Mouse (Mus musculus): Measurements from ENCODE around the gene Mrps7. TPM values are rescaled to one million over a fixed set of nuclear protein-coding genes. Genes with fewer than 3 reads are reported as not detected.

Mrps7 gene
- total and polyA plus RNA-seq, 3 experiments = 34.3 to 61.1 (median 52.8) TPM

DNA sequence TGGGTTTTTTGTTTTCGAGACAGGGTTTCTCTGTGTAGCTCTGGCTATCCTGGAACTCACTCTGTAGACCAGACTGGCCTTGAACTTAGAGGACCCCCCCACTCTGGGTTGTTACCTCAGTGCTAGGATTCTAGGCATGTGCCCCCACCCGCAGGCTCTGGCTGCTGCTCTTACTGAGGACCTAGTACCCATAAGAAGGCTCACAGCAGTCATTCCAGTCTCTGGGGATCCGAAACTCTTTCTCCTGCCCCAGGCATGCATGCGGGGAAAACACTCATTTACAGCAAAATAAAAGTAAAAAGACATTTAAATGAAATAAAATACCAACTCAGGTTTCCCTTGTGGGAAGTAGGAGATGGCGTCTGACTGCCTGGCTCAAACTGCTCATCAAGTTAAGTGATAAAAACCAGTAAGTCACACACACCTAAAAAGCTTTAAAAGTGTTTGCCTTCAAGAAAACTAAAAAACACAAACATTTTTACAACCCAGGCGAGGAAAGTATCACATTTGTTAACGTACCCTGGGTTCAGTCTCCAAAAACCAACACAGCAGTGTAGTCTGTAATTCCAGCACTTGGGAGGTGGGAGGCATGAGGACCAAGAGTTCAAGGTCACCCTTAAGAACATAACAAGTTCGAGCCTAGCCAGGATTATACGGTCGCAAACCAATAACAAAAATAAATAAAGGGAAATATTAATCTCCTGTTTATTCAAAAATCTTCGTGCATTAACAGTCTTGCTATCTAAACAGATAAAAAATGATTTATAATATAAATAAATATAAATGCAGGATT, 23.3 kb downstream of the Mrps7 start:
- Histone ChIP-seq H3K27me3 (ENCODE audit: insufficient read depth, low read length) (no peaks in the 10 kb centered on the region), H3K36me3 (replicated peaks) (peaks cover 43% of the 10 kb centered on the region), H3K4me1 (ENCODE audit: insufficient read depth, low read depth, low read length) (peaks cover 61% of the 10 kb centered on the region), H3K9me3 (replicated peaks) (no peaks in the 10 kb centered on the region), H3K4me3 (ENCODE audit: low read depth, low read length) (peak overlapping the region; percentile 92)
- no peak for ATAC-seq (ENCODE audit: extremely low read depth, insufficient number of reproducible peaks, low FRiP score, poor library complexity, severe bottlenecking)
- no peak for DNase-seq (ENCODE audit: low spot score)
- no peak for TF ChIP-seq CTCF (IDR thresholded peaks at IDR 0.05; ENCODE audit: low read depth, low read length)
- TF ChIP-seq TAL1 (conservative IDR thresholded peaks at IDR 0.05; ENCODE audit: low read depth, low read length) = no peak
- no peak for TF ChIP-seq POLR2AphosphoS5 (IDR thresholded peaks at IDR 0.05; ENCODE audit: insufficient replicate concordance, low read depth, low read length)
- no peak for TF ChIP-seq GATA1 (IDR thresholded peaks at IDR 0.05; ENCODE audit: borderline replicate concordance, low read length)
- TF ChIP-seq GATA2 (IDR thresholded peaks at IDR 0.05; ENCODE audit: borderline replicate concordance, low read depth, low read length) = no peak

DNA sequence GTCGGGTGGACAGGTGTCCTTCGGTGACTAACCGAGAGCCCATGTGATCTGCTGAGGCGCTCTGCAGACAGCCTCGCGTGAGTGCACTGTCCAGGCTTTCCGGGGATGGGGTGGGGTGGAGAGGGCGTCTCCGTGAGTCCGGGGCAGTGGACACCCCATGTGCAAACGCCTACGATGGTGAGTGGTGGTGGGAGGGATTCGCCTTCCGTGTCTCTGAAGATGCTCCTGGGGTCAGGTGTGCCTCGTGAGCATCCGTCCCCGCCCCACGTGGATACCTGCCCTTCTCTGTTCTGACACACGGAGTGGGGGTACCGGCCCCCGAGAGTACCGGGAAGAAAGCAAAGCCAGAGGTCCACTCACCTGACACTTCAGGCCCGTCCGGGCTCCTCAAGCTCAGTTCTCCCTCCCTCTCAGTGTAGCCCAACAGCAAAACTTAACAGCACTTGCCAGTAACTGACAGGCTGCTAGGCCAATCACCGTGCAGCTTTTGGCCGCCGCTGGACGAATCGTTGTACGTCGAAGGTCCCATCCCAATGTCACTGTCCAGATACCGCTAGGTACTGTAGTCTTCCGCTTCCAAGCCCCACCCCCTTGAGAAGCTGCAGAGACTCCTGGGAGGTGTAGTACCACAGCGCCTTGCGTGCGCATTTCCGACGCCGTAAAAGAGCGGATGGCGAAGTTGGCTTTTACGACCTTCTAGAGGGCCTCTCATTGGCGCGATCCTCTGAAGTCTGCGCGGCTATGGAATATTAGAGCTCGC, 24.2 kb downstream of the Mrps7 start, which contains the start of gene Slc25a19:
Gene Slc25a19, minus strand, starts transcription at position 591 of the 760 bp plus-strand sequence.
- Histone ChIP-seq H3K36me3 (replicated peaks) (peaks cover 34% of the 10 kb centered on the region), H3K27me3 (ENCODE audit: insufficient read depth, low read length) (no peaks in the 10 kb centered on the region), H3K9me3 (replicated peaks) (no peaks in the 10 kb centered on the region), H3K4me3 (ENCODE audit: low read depth, low read length) (peak within 1 kb of the TSS; percentile 92), H3K4me1 (ENCODE audit: insufficient read depth, low read depth, low read length) (peaks cover 66% of the 10 kb centered on the region)
- ATAC-seq (ENCODE audit: extremely low read depth, insufficient number of reproducible peaks, low FRiP score, poor library complexity, severe bottlenecking) = peak; percentile 95
- DNase-seq (ENCODE audit: low spot score) = peak; percentile 96
- TF ChIP-seq CTCF (IDR thresholded peaks at IDR 0.05; ENCODE audit: low read depth, low read length) (no peak), GATA2 (IDR thresholded peaks at IDR 0.05; ENCODE audit: borderline replicate concordance, low read depth, low read length) (no peak), POLR2AphosphoS5 (IDR thresholded peaks at IDR 0.05; ENCODE audit: insufficient replicate concordance, low read depth, low read length) (no peak), GATA1 (IDR thresholded peaks at IDR 0.05; ENCODE audit: borderline replicate concordance, low read length) (no peak), TAL1 (conservative IDR thresholded peaks at IDR 0.05; ENCODE audit: low read depth, low read length) (no peak)

DNA sequence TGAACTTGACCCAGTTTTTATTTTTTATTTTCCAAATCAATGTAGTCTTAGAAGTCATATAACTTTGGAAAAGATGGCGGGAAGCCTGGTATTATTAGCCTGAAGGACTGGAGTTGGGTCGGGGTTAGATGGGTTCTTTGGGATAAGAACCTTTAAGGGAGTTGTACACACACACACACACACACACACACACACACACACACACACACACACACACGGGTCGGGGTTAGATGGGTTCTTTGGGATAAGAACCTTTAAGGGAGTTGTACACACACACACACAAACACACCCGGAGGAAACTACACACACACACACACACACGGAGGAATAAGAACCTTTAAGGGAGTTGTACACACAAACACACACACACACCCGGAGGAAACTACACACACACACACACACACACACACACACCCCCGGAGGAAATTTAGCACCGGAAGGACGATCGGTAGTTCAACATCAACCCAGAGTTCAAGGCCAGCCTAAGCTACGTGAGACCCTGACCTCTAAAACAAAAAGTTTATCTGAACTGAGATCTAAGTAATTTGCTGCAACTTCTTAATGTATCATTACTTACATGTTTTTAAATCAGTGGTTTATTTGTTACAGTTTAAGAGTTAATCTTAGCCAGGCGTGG, 24.9 kb downstream of the Mrps7 start:
- peaks cover 68% of the 10 kb centered on the region for H3K4me1 ChIP-seq (ENCODE audit: insufficient read depth, low read depth, low read length)
- H3K9me3 ChIP-seq (replicated peaks) = no peaks in the 10 kb centered on the region
- TF ChIP-seq GATA1 (IDR thresholded peaks at IDR 0.05; ENCODE audit: borderline replicate concordance, low read length) = no peak
- no peak for TF ChIP-seq POLR2AphosphoS5 (IDR thresholded peaks at IDR 0.05; ENCODE audit: insufficient replicate concordance, low read depth, low read length)
- TF ChIP-seq GATA2 (IDR thresholded peaks at IDR 0.05; ENCODE audit: borderline replicate concordance, low read depth, low read length) = no peak
- no peak for TF ChIP-seq TAL1 (conservative IDR thresholded peaks at IDR 0.05; ENCODE audit: low read depth, low read length)
- TF ChIP-seq CTCF (IDR thresholded peaks at IDR 0.05; ENCODE audit: low read depth, low read length) = no peak
- H3K4me3 ChIP-seq (ENCODE audit: low read depth, low read length) = peak overlapping the region; percentile 92; the same call in 1 of the 2 replicates
- H3K36me3 ChIP-seq (replicated peaks) = peaks cover 27% of the 10 kb centered on the region
- DNase-seq (ENCODE audit: low spot score) (no peak), ATAC-seq (ENCODE audit: extremely low read depth, insufficient number of reproducible peaks, low FRiP score, poor library complexity, severe bottlenecking) (no peak)
- no peaks in the 10 kb centered on the region for H3K27me3 ChIP-seq (ENCODE audit: insufficient read depth, low read length)

DNA sequence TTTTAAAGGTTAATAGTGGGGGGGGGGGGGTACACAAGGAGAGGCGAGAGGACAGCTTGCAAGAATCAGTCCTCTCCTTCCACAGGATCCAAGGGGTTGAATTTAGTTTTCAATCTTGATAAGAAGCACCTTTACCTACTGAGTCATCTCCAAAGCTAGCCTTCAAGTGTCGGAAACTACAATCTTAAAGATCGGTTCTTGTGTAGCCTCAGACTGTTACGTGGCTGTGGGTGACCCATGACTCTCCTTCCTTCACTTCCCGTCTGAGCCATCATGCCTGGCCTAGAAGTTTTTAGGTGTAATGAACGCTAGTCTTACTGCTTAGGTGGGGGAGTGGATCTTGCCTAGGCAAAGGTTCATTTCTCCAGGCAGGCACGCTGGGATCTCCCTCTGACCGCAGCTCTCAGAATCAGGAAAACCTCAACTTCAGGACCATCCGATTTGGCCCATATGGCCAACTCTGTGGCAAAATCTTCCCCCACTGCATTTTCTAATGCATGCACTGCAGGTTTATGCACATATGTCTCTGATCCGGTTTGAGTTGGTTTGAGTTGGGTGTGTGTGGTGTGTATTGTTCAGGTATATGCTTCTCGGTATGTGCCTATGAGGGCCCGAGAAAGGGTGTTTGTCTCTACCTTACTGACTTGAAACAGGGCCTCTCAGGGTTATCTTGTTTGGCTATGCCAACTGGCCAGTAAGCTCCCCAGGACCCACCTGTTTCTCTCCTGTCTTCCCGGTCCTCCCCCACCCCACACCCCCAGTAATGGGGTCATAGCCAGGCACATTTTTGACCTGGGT, 26.2 kb downstream of the Mrps7 start:
- Histone ChIP-seq H3K4me1 (ENCODE audit: insufficient read depth, low read depth, low read length) (peaks cover 73% of the 10 kb centered on the region), H3K4me3 (ENCODE audit: low read depth, low read length) (no peak overlapping the region), H3K27me3 (ENCODE audit: insufficient read depth, low read length) (no peaks in the 10 kb centered on the region), H3K9me3 (replicated peaks) (no peaks in the 10 kb centered on the region), H3K36me3 (replicated peaks) (peaks cover 14% of the 10 kb centered on the region)
- ATAC-seq (ENCODE audit: extremely low read depth, insufficient number of reproducible peaks, low FRiP score, poor library complexity, severe bottlenecking) (no peak), DNase-seq (ENCODE audit: low spot score) (no peak)
- no peak for TF ChIP-seq POLR2AphosphoS5 (IDR thresholded peaks at IDR 0.05; ENCODE audit: insufficient replicate concordance, low read depth, low read length)
- TF ChIP-seq GATA2 (IDR thresholded peaks at IDR 0.05; ENCODE audit: borderline replicate concordance, low read depth, low read length) = no peak
- no peak for TF ChIP-seq GATA1 (IDR thresholded peaks at IDR 0.05; ENCODE audit: borderline replicate concordance, low read length)
- no peak for TF ChIP-seq TAL1 (conservative IDR thresholded peaks at IDR 0.05; ENCODE audit: low read depth, low read length)
- no peak for TF ChIP-seq CTCF (IDR thresholded peaks at IDR 0.05; ENCODE audit: low read depth, low read length)

DNA sequence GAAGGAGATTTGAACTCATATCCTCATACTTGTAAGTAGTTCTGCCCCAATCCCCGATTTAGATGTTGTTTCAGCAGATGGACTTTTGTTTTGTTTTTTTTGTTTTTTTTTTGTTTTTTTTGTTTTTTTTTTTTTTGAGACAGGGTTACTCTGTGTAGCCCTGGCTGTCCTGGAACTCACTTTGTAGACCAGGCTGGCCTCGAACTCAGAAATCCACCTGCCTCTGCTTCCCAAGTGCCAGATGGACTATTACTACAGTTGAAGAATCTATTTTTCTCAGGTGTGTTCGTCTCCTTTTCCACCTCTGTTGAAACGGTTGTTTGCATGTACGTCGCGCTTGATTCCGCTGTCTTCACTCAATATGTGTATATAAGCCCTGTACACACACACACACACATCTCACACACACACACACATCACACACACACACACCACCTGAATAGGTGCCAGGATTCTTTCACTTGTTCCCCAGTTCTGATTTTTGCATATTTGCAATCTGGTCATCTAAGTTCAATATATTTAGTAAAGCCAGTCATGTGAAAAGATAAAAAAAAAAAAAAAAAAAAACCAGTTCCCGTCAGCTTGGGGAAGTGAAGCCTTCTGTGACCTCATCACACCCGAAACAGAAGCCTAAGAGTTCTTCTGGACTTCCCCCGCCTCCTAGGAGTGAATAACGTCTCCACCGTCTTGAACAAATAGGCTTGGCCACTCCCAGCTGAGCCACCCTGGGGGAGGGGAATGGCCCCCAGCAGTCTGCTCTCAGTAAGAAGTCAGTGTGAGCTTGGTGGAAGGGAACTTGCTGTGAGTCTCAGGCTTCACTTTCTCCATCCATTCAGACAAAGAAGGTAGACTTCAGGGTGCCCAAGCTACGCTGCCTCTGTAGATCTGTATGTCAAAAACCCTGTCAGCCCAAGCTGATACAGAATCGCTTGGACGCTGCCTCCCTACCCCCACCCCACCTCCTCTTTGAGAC, 27.1 kb downstream of the Mrps7 start:
- Histone ChIP-seq H3K27me3 (ENCODE audit: insufficient read depth, low read length) (no peaks in the 10 kb centered on the region), H3K9me3 (replicated peaks) (no peaks in the 10 kb centered on the region), H3K36me3 (replicated peaks) (peaks cover 5% of the 10 kb centered on the region), H3K4me3 (ENCODE audit: low read depth, low read length) (peak overlapping the region; percentile 63; the same call in 1 of the 2 replicates), H3K4me1 (ENCODE audit: insufficient read depth, low read depth, low read length) (peaks cover 72% of the 10 kb centered on the region)
- ATAC-seq (ENCODE audit: extremely low read depth, insufficient number of reproducible peaks, low FRiP score, poor library complexity, severe bottlenecking) (peak; percentile 71), DNase-seq (ENCODE audit: low spot score) (peak; percentile 76)
- TF ChIP-seq CTCF (IDR thresholded peaks at IDR 0.05; ENCODE audit: low read depth, low read length) (no peak), TAL1 (conservative IDR thresholded peaks at IDR 0.05; ENCODE audit: low read depth, low read length) (no peak), GATA2 (IDR thresholded peaks at IDR 0.05; ENCODE audit: borderline replicate concordance, low read depth, low read length) (no peak), POLR2AphosphoS5 (IDR thresholded peaks at IDR 0.05; ENCODE audit: insufficient replicate concordance, low read depth, low read length) (no peak), GATA1 (IDR thresholded peaks at IDR 0.05; ENCODE audit: borderline replicate concordance, low read length) (no peak)

Data from G1E (cell line).